Mouse (Mus musculus) cerebellum, adult 9-11 months (tissue): ENCODE measurements around the gene Smarcd1.

Source experiments
- DNase-seq: peaks from one replicate; pipeline ENCODE4 v3.0.0; 2022

Gene Smarcd1

DNA sequence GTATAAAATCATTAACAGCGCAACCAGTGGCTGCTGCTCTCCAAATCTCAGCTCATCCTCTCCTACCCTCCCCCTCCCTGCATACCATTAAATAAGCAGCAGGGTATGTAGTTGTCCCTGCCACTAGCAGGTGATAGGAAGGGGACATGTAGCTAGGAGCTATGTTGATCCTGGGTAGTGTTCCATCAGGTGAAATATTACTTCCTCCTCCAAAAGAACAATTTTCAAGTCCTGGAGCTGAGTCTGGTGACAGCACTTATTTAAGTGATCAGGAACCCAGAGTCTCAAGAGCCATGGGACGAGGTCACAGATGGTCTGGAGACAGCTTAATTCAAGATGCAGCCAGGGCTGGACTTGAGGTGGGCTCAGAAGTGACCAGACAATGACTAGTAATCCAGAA is 33.7 kb downstream of the Smarcd1 start:
- peak; percentile 100 for DNase-seq

DNA sequence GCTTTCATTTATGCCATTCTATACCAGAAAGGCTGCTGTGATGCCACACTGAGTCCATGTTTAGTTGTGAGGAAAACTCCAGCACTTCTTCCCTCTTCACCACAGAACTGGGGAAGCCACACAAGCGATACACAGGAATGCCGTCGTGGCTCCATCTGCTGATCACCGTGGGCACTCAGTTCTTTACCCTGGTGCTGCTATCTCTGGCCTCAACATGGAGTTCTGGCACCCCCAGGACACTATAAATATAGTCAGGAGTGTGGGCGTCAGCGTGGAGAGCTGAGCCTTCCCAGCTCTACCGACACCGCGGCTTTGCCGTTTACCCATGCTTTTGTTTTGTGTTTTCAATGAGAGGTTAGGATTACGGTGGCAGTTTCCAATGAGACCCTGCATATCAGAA is 34.7 kb downstream of the Smarcd1 start:
- no peak for DNase-seq

DNA sequence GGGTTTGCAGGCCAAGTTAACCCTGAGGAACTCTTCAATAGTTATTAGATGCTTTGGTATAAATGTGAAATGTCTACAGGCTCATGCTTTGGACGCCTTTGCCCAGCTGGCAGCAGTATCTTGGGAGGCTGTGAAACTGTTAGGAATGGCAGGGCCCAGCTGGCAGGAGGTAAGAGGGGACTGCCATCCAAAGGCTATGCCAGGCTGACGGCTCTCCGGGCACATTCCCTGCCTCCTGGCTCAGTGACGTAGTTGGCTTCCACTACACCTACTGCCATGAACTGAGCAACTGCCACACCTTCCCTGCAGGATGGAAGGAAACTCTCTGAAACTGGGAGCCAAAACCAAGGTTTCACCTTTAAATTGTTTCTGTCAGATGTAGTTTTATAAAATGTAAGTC is 38.3 kb downstream of the Smarcd1 start:
- peak; percentile 42 for DNase-seq

DNA sequence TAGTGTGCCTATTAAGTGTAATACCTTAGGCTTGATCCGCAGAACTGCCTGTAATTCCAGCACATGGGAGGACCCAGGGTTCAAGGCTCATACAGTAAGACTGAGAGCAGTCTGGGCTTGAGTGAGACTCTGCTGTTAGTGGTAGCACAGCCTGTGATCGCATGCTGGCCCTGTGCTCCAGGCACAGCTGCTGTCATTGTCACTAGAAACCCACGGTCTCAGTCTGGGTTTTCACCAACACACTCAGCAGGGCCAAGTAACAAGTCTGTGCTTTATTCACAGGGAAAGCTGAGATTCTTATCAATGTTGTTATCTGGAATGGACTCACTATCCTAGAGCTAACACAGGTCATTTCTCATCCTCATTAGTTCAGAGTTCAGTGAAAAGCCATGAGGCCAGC is 52.3 kb downstream of the Smarcd1 start:
- DNase-seq: no peak
